Mouse (Mus musculus) adrenal gland (tissue): Measurements from ENCODE around the gene Il17c.

ENCODE experiments used
- intact Hi-C: fragments of 180-260 bp; cut with DNase I; formaldehyde crosslinking; loops from one replicate; pipeline ENCODE4 v1.15.1; 2025
- long read RNA-seq, 2 experiments: library from polyadenylated mRNA; unstranded; transcript quantifications; one replicate each; pipeline ENCODE4 v2.0.0; 2020; ENCODE audit warnings: borderline replicate concordance in 1 of 2; ENCODE audit not compliant: insufficient replicate concordance in 1 of 2

Il17c gene
- long read RNA-seq, experiment 1, result 0 reads
- long read RNA-seq, experiment 2, result 0 reads

DNA sequence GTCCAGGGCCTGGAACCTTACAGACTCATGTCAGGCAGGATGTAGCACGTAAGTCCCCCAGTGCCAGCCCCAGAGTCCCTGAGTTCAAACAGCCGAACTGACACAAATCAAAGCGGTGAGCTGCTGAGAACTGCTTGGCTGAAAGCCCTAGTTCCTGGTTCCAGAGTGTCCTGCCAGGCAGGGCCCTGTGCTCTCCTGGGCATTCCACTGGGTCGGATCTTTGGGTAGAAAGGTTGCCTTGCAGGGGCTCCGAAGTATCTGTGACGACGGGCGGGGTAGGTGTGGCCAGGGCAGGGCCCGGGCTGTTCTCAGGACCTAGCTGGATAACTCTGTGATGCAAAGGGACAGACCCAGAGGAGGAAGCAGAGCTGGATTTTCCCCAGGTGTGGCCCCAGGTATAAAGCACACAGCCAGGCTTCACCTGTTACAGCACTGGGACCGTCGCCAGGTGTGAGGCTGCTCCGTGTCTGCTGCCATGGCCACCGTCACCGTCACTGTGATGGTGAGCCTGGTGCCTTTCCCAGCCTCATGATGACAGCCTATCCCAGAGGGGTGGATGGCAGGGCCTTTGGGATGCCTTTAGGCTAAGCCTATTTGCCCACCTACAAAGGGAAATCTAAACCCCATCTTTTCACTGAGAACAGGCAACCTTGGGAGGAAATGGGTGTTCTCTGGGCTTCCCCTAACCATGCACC is at the start of gene Il17c:
TSS of gene Il17c (plus strand) at position 645 of the 695 bp plus-strand sequence.
- intact Hi-C loops, result no loop called here

DNA sequence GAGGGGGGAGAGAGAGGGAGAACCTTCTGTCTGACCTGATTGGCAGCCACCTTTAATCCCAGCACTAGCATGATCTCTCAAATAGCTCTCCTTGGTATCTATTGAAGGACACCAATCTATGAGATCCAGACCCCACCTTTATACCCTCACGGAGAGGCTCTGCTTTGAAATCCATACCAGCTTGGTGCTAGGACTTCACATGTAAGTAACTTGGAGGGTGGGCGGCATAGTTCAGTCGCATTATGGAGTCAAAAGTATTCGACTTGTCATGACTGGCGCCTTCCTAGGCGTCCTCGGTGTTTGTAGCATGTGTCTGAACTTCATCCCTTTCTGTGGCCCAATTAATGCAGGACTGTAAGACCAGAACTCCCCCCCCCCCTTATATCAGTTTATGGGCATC is 46.5 kb upstream of the Il17c start:
- intact Hi-C loops, result loop anchor here (5.0 kb wide), 1 partner anchor 62 kb away; no protein-coding TSS in a partner anchor

DNA sequence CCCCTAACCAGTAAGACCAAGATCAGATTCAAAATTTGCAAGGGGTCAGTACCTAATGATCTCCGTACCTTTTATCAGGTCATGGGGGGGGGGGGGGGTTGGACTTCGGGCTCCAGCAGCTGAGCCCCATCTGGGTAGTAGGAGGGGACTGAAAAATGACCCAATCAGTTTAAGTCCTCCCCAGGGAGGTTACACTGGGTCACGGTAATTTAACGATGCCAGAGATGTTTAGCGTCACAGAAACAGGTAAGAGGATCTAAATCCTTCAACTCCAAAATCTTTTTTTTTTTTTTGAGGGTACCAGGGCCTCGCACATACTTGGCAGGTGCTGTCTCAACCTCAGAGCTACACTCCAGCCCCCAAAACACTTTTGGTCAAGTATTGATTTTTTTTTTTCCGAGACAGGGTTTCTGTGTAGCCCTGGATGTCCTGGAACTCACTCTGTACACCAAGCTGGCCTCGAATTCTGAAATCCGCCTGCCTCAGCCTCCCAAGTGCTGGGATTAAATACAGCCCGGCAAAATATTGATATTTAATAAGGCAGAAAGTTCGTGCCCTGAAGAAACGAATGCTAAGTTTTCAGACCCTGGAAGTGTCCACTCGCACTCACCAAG is 46.0 kb upstream of the Il17c start:
- intact Hi-C loops, result loop anchor here (5.0 kb wide), 1 partner anchor 61 kb away; no protein-coding TSS in a partner anchor

DNA sequence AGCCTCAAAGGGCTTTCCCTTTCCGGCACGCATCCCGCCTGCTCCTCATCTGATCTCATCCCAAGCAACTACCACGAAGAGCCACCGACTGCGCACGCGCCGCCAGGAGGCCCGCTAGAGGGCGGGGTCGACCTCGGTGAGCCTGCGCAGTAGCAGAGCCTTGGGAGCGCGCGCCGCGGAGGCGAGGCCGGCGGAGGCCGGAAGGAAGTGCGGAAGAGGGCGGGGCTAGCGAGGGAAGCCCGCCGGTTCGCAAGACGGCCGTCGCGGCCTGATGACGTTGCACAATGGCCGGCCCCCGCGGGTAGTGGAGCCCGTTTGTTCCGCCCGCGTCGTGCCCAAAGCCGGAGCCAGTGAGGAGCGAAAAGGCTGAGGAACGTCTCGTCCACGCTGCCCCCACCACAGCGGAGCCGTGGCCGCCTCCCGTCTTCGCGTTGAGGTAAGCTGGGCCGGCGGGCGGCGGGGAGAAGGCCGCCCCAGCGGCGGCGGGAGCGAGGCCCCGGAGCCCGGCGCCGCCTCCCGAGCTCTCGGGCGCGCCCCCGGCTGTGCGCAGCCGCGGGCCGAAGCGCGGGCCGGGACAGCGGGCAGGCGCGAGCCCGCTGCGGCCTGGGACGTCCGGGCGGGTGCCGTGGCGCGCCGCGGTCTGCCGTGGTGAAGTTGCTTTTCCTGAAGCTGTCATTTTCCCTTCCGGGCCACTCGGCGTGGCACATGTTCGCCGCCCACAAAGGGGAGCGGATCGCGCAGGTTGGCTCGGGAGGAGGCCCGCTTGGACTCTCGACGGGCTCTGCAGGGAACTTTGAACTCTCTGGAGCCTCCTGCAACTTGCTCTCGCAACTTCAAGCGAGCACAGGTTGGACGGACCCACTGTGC is 45.2 kb upstream of the Il17c start, which contains the start of gene Zc3h18:
TSS of gene Zc3h18 (plus strand) at position 245 of the 867 bp plus-strand sequence.
- intact Hi-C loops, result loop anchor here (5.0 kb wide), 1 partner anchor 61 kb away; no protein-coding TSS in a partner anchor

DNA sequence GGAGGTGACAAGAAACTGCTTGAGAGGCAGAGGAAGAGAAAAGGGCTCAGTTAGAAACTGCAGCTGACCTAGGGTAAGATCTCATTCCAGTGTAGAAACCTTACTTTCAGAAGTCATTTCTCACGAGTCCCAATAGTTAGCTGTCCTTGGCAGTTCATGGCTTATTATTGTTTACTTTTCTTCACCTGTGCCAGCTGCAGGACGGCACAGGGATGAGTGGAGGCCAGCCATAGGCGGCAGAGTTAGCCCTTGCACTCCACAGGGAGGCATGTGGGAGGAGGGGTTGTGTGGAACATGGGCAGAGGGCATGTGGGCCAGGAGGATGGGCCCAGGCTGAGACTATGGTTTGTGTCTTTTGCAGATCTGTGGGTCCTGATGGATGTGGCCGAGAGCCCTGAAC is 38.8 kb upstream of the Il17c start:
- intact Hi-C loops, result no loop called here

DNA sequence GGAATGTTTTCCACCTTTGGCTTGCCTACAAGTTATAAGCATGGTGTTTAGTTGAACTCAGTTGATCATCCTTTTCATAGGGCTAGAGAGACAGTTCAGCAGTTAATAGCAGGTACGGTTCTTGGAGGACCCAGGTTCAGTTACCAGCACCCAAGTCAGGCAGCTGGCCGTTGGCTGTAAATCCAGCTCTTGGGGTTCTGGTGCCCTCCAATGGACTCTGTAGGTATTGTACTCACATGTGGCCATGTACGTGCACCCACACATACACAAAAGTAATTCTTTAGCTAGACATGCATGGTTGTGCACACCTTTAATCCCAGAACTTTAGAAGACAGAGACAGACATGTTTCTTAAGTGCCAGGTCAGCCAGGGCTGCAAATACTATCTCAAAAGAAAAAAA is 32.5 kb upstream of the Il17c start:
- intact Hi-C loops, result no loop called here

DNA sequence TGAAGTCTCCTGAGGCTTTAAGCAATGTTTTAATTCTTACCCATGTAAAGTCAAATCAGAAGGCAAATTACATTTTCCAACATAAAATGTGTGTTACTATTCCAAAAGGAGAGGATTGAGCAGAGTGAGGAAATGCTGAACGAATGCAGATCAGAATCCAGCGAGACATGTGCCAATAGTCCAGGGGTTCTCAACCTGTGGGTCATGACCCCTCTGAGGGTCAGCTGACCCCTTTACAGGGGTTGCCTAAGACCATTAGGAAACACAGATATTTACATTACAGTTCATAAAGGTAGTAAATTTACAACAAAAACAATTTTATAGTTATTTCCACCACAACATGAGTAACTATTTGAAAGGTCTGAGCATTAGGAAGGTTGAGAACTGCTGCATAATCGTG is 31.1 kb upstream of the Il17c start:
- intact Hi-C loops, result no loop called here

DNA sequence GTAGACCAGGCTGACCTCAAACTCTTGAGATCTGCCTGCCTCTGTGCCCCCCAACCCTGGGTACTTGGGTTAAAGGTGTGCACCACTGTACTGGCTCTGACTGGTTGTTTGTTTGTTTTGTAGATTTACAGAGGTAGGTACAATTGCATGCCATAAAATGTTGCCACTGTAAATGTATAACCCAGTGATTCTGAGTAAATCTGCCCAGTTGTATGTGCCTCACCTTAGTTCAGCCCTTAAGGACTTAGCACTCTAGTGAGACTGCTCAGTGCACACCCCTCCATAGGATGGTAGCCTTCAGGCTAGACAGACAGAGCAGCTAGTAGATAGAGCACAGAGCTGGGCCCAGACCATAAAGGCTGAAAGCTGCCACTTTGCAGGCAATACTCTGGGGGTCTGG is 28.1 kb upstream of the Il17c start:
- intact Hi-C loops, result no loop called here

DNA sequence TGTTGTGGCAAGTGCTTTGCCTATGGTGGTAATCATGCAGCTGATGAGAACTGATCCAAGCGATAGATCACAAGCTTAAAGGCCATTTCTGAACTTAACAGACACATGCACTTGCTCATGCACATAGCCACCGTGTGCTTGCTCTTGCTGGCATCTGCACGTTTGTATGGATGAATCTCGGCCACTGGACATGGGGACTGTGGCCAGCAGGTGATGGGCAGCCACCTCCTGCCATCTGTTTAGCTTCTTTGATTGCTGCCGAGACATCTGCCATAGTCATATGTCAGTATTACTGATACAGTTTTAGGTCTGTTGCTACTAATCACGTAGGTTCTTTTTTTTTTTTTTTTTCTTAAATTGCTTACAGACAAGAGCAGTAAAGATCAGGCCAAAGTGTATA is 26.5 kb upstream of the Il17c start:
- intact Hi-C loops, result no loop called here

GRCm38 (mm10) chr8:122398186-122398585 is 23.6 kb upstream of the Il17c start:
- intact Hi-C loops, result no loop called here

DNA sequence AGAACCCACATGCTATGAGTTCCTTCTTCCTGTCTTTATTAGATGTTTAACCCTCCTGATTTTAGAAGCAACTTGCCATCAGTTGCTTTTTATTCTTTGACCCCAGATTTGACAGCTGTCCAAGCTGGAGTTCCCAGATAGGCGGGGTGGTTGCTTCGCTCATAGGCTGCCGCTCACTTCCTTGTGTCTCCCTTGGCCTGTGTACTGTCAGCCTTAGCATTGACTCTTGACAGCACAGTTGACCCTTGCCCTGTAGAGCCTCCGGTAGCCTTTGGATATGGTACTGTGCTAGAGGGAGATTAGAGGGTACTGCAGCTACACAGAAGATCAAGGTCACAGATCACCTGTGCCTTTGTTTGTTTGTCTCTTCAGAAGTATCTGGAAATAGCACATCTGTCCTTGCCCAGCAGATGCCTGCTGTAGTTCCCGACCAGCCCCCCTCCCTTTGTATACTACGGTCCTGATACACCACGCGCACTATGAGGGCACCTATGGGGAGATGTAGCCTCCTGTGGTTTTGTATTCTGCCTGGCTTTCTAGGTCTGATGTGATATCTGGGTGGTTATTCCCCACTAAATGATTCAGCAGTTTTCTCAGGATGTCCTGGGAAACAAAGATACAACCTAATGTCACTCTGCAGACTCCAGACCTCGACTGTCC is 16.5 kb upstream of the Il17c start:
- intact Hi-C loops, result no loop called here

GRCm38 (mm10) chr8:122407678-122408077 is 14.1 kb upstream of the Il17c start:
- intact Hi-C loops, result no loop called here

DNA sequence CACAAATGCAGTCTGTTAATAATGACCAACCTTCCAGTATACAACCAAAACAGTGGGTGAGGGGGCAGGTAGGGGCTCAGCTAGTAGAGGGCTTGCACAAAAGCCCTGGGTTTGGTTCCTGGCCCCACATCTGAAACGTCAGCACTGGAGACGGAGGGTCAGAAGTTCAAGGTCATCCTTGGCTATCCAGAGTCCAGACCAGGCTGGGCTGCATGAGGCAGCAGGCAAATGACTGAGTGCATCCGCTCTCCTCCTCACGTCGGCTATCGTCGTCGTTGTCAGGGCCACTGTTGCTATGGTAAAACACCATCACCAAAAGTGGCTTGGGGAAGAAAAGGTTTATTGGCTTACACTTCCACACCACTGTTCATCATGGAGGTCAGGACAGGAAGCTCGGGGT is 7.5 kb upstream of the Il17c start:
- intact Hi-C loops, result no loop called here

GRCm38 (mm10) chr8:122415554-122415953 is 6.3 kb upstream of the Il17c start:
- intact Hi-C loops, result no loop called here

- intact Hi-C loops, result no loop called here
Measured at GRCm38 (mm10) chr8:122419881-122420555, 1.8 kb upstream of the Il17c start.

DNA sequence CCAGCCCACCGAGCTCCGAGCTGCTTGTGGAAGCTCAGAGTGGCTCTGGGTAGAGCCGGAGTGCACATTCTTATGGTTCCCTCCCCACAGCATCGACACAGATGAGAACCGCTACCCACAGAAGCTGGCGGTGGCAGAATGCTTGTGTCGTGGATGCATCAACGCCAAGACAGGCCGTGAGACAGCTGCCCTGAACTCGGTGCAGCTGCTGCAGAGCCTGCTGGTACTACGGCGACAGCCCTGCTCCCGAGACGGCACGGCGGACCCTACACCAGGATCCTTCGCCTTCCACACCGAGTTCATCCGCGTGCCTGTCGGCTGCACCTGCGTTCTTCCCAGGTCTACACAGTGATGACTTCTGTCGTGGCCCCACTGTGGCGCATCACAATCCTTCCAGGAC is 1.4 kb downstream of the Il17c start:
- intact Hi-C loops, result no loop called here

DNA sequence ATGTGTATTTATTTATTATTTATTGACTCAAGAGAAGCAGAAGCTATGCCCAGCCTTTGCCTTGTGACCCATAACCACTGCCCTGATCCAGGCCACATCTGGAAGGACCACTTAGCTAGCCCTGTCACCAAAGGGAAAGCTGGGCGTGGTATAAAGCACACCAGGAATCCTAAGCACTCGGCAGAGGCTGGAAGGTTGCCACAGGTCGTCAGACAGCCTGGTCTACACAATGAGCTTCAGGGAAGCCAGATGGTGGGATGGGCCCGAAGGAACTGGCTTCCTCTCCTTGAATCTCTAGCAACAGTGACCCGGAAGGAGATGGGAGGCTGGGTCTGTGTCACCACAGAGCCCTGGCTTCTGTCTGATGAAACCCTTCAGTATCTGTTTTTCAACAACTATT is 1.8 kb downstream of the Il17c start:
- intact Hi-C loops, result no loop called here

DNA sequence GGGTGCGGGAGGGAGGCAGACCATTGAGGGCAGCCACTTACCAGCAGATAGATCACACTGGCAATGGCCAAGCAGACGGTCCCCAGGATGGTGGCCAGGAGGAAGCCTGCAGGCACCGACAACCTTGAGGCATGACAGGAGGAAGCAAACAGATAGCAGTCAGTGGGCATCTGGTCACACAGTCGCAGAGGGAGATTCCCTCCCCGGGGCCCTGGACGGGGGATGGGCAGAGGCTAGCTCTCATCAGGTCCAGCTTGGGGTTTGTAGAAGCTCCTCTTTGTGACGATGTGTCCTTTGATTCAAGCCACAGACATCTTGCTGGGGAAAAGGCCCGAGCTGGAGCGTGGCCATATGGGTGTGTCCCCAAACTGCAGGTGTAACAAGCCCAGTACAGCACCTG is 4.3 kb downstream of the Il17c start:
- intact Hi-C loops, result no loop called here

DNA sequence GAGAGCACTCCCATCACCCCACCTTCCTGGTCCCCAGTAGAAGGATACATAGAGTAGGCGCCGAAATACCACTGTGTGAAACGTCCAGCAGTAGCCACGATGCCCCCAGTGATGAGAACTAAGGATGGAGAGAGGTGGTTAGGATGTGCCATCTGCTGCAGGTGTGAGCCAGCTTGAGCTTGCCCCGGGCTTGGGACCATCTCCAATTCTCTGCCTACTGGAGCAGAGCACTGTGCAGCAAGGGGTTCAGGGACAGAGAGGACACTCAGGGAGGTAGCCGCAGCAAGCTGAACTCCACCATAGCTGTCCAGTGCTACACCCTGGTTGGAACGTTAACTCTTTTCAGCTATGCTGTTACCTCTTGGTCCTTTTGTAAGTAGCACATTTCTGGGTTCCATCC is 5.8 kb downstream of the Il17c start:
- intact Hi-C loops, result no loop called here

GRCm38 (mm10) chr8:122428163-122428562 is 6.3 kb downstream of the Il17c start:
- intact Hi-C loops, result no loop called here
